Mouse (Mus musculus) thymus, postnatal 4 days (tissue): ENCODE results near the gene Dcun1d3.
A peak's percentile ranks its signal among the peaks of the same experiment; 100 is the strongest.

Experiments
- DNase-seq: peaks from one replicate; pipeline ENCODE4 v3.0.0; 2021

Dcun1d3 gene

GRCm38 (mm10) chr7:119872204-119872603 lies 23.9 kb downstream of the Dcun1d3 start:
- no peak for DNase-seq

- DNase-seq, result no peak
Observed at GRCm38 (mm10) chr7:119866136-119866535, 30.0 kb downstream of the Dcun1d3 start.

- no peak for DNase-seq
Observed at GRCm38 (mm10) chr7:119864500-119864899, 31.6 kb downstream of the Dcun1d3 start.

GRCm38 (mm10) chr7:119862167-119862566 lies 33.9 kb downstream of the Dcun1d3 start:
- no peak for DNase-seq

GRCm38 (mm10) chr7:119861335-119862091 lies 34.6 kb downstream of the Dcun1d3 start:
- peak; percentile 72 for DNase-seq

- DNase-seq, result no peak
Observed at GRCm38 (mm10) chr7:119860971-119861334, 35.1 kb downstream of the Dcun1d3 start.

GRCm38 (mm10) chr7:119860554-119860953 lies 35.5 kb downstream of the Dcun1d3 start:
- DNase-seq, result no peak

- DNase-seq, result no peak
Observed at GRCm38 (mm10) chr7:119860116-119860515, 36.0 kb downstream of the Dcun1d3 start.

- DNase-seq, result peak; percentile 51
Observed at GRCm38 (mm10) chr7:119859476-119859875, 36.6 kb downstream of the Dcun1d3 start.

GRCm38 (mm10) chr7:119855031-119855430 lies 41.1 kb downstream of the Dcun1d3 start:
- no peak for DNase-seq

GRCm38 (mm10) chr7:119854362-119854761 lies 41.7 kb downstream of the Dcun1d3 start:
- no peak for DNase-seq

GRCm38 (mm10) chr7:119853186-119853585 lies 42.9 kb downstream of the Dcun1d3 start:
- DNase-seq, result no peak

GRCm38 (mm10) chr7:119852494-119852893 lies 43.6 kb downstream of the Dcun1d3 start:
- DNase-seq, result no peak

- no peak for DNase-seq
Observed at GRCm38 (mm10) chr7:119850737-119851136, 45.4 kb downstream of the Dcun1d3 start.

GRCm38 (mm10) chr7:119849096-119849495 lies 47.0 kb downstream of the Dcun1d3 start:
- peak; percentile 60 for DNase-seq

- no peak for DNase-seq
Observed at GRCm38 (mm10) chr7:119847396-119847795, 48.7 kb downstream of the Dcun1d3 start.

GRCm38 (mm10) chr7:119845541-119845940 lies 50.6 kb downstream of the Dcun1d3 start:
- no peak for DNase-seq

GRCm38 (mm10) chr7:119841820-119842449 lies 54.2 kb downstream of the Dcun1d3 start:
- no peak for DNase-seq

GRCm38 (mm10) chr7:119835996-119836777 lies 59.9 kb downstream of the Dcun1d3 start:
- no peak for DNase-seq

GRCm38 (mm10) chr7:119835371-119835770 lies 60.7 kb downstream of the Dcun1d3 start:
- DNase-seq, result no peak

- no peak for DNase-seq
Observed at GRCm38 (mm10) chr7:119808723-119809122, 87.4 kb downstream of the Dcun1d3 start.

GRCm38 (mm10) chr7:119807396-119807795 lies 88.7 kb downstream of the Dcun1d3 start:
- DNase-seq, result no peak
